ENCODE assay signal across 17 mouse cellular contexts in genomic region chr2:90550656-90551055, GRCm38 (mm10). TPM values are rescaled to one million over a fixed set of nuclear protein-coding genes. Genes with fewer than 3 reads are reported as not detected.
DNase-seq lines count a peak whose midpoint lies in the region; ATAC-seq lines count a peak whose summit lies in the region.
"Had no signal": no experiment of that assay in that cellular context is flagged by ENCODE, and none has a peak within 500 bp of the region (broad histone marks: within the 10 kb centered on the region; RNA-seq: fewer than 3 reads in every experiment).

No protein-coding gene starts in this region.

- ATAC-seq in hindbrain, embryonic 15.5 days (ENCODE audit: low FRiP score, low read depth), result peak; percentile 32; the same call in 1 of the 2 replicates
- no peak for ATAC-seq in hindbrain, embryonic 12.5 days (ENCODE audit: low FRiP score)
- 0 out of 2 replicates have a peak, but pooled peaks have one; percentile 29 for ATAC-seq in midbrain, embryonic 16.5 days
- ATAC-seq in midbrain, embryonic 15.5 days (replicated peaks), result no peak
- ATAC-seq in liver, embryonic 13.5 days (ENCODE audit: low read depth), result peak; percentile 27; the same call in 1 of the 2 replicates

- H3K36me3 ChIP-seq in hindbrain, embryonic 15.5 days, result no peaks in the 10 kb centered on the region
- no peaks in the 10 kb centered on the region for H3K36me3 ChIP-seq in hindbrain, embryonic 12.5 days
- H3K36me3 ChIP-seq in midbrain, embryonic 16.5 days (ENCODE audit: control insufficient read depth, insufficient read depth, low read length), result no peaks in the 10 kb centered on the region
- H3K36me3 ChIP-seq in midbrain, embryonic 15.5 days (replicated peaks), result no peaks in the 10 kb centered on the region
- H3K36me3 ChIP-seq in liver, embryonic 13.5 days, result no peaks in the 10 kb centered on the region
- H3K36me3 ChIP-seq: embryonic facial prominence, embryonic 12.5 days; limb, embryonic 12.5 days; neural tube, embryonic 12.5 days had no signal

- H3K4me3 ChIP-seq in hindbrain, embryonic 15.5 days, result no peak overlapping the region
- no peak overlapping the region for H3K4me3 ChIP-seq in hindbrain, embryonic 12.5 days
- H3K4me3 ChIP-seq in midbrain, embryonic 16.5 days (ENCODE audit: low read depth, low read length), result no peak overlapping the region
- no peak overlapping the region for H3K4me3 ChIP-seq in midbrain, embryonic 15.5 days
- no peak overlapping the region for H3K4me3 ChIP-seq in liver, embryonic 13.5 days (replicated peaks)
- H3K4me3 ChIP-seq: embryonic facial prominence, embryonic 12.5 days; limb, embryonic 12.5 days; neural tube, embryonic 12.5 days had no signal

- no peak overlapping the region for H3K9ac ChIP-seq in hindbrain, embryonic 15.5 days
- no peak overlapping the region for H3K9ac ChIP-seq in hindbrain, embryonic 12.5 days
- no peak overlapping the region for H3K9ac ChIP-seq in midbrain, embryonic 16.5 days (ENCODE audit: low read depth, low read length)
- H3K9ac ChIP-seq in midbrain, embryonic 15.5 days, result no peak overlapping the region
- peak overlapping the region; percentile 23; the same call in 1 of the 2 replicates for H3K9ac ChIP-seq in liver, embryonic 13.5 days
- H3K9ac ChIP-seq: embryonic facial prominence, embryonic 12.5 days; limb, embryonic 12.5 days; neural tube, embryonic 12.5 days had no signal

- 81% methylated on average over 6 of the region's 6 CpGs for WGBS in hindbrain, embryonic 15.5 days
- WGBS in hindbrain, embryonic 12.5 days, result 87% methylated on average over 6 of the region's 6 CpGs
- WGBS in midbrain, embryonic 16.5 days, result 89% methylated on average over 6 of the region's 6 CpGs
- 91% methylated on average over 6 of the region's 6 CpGs for WGBS in midbrain, embryonic 15.5 days
- 59% methylated on average over 6 of the region's 6 CpGs for WGBS in liver, embryonic 13.5 days (ENCODE audit: insufficient replicate concordance)

- no peaks in the 10 kb centered on the region for H3K9me3 ChIP-seq in hindbrain, embryonic 15.5 days
- H3K9me3 ChIP-seq in hindbrain, embryonic 12.5 days (replicated peaks), result no peaks in the 10 kb centered on the region
- H3K9me3 ChIP-seq in midbrain, embryonic 16.5 days (replicated peaks; ENCODE audit: control insufficient read depth, low read length, poor library complexity, severe bottlenecking), result 0 out of 2 replicates have a peak, but pooled peaks cover 3% of the 10 kb centered on the region
- H3K9me3 ChIP-seq in midbrain, embryonic 15.5 days, result no peaks in the 10 kb centered on the region
- H3K9me3 ChIP-seq in liver, embryonic 13.5 days (replicated peaks), result no peaks in the 10 kb centered on the region
- H3K9me3 ChIP-seq: embryonic facial prominence, embryonic 12.5 days; limb, embryonic 12.5 days; neural tube, embryonic 12.5 days had no signal

- no peak overlapping the region for H3K27ac ChIP-seq in hindbrain, embryonic 15.5 days (replicated peaks)
- no peak overlapping the region for H3K27ac ChIP-seq in hindbrain, embryonic 12.5 days
- no peak overlapping the region for H3K27ac ChIP-seq in midbrain, embryonic 16.5 days (ENCODE audit: low read length)
- H3K27ac ChIP-seq in midbrain, embryonic 15.5 days, result no peak overlapping the region
- H3K27ac ChIP-seq in liver, embryonic 13.5 days, result no peak overlapping the region
- H3K27ac ChIP-seq: embryonic facial prominence, embryonic 12.5 days; limb, embryonic 12.5 days; macrophage; neural tube, embryonic 12.5 days had no signal

- H3K4me2 ChIP-seq in hindbrain, embryonic 15.5 days, result no peak overlapping the region
- H3K4me2 ChIP-seq in hindbrain, embryonic 12.5 days (replicated peaks), result no peak overlapping the region
- no peak overlapping the region for H3K4me2 ChIP-seq in midbrain, embryonic 16.5 days (ENCODE audit: low read length)
- no peak overlapping the region for H3K4me2 ChIP-seq in midbrain, embryonic 15.5 days
- no peak overlapping the region for H3K4me2 ChIP-seq in liver, embryonic 13.5 days
- H3K4me2 ChIP-seq: embryonic facial prominence, embryonic 12.5 days; heart, embryonic 11.5 days; limb, embryonic 12.5 days; neural tube, embryonic 12.5 days had no signal

- no peaks in the 10 kb centered on the region for H3K27me3 ChIP-seq in hindbrain, embryonic 15.5 days
- no peaks in the 10 kb centered on the region for H3K27me3 ChIP-seq in hindbrain, embryonic 12.5 days
- no peaks in the 10 kb centered on the region for H3K27me3 ChIP-seq in midbrain, embryonic 16.5 days (ENCODE audit: control insufficient read depth, insufficient read depth, low read depth, low read length)
- H3K27me3 ChIP-seq in midbrain, embryonic 15.5 days (replicated peaks), result no peaks in the 10 kb centered on the region
- H3K27me3 ChIP-seq in liver, embryonic 13.5 days, result no peaks in the 10 kb centered on the region
- H3K27me3 ChIP-seq: embryonic facial prominence, embryonic 12.5 days; limb, embryonic 12.5 days; neural tube, embryonic 12.5 days had no signal

- peaks cover 15% of the 10 kb centered on the region for H3K4me1 ChIP-seq in hindbrain, embryonic 15.5 days (replicated peaks)
- peaks cover 3% of the 10 kb centered on the region; the same call in 1 of the 2 replicates for H3K4me1 ChIP-seq in hindbrain, embryonic 12.5 days
- H3K4me1 ChIP-seq in midbrain, embryonic 16.5 days (ENCODE audit: control insufficient read depth, insufficient read depth, low read length), result peaks cover 6% of the 10 kb centered on the region; the same call in 1 of the 2 replicates
- peaks cover 6% of the 10 kb centered on the region; the same call in 1 of the 2 replicates for H3K4me1 ChIP-seq in midbrain, embryonic 15.5 days
- peaks cover 62% of the 10 kb centered on the region for H3K4me1 ChIP-seq in liver, embryonic 13.5 days (replicated peaks)
- H3K4me1 ChIP-seq: limb, embryonic 12.5 days had no signal

- no peak for DNase-seq in liver, embryonic 13.5 days
- no peak for DNase-seq in MN1 (ENCODE audit: low spot score)
- no peak for DNase-seq in ovary, adult 18-20 months (ENCODE audit: low spot score)
- DNase-seq: adrenal gland, postnatal 36 days; cerebellum, adult 2 months; heart, postnatal 14 days; kidney, postnatal 10 days; lung, adult 2 months had no signal

RNA-seq across cellular contexts. Expression of gene Ptprj, which starts 29.8 kb away (rescaled TPM):
- polyA plus RNA-seq in hindbrain, embryonic 15.5 days (2015; fragmentation: Nextera tagmentation; extraction: Ambion mirVana), result 5.7 and 6.8 TPM in 2 replicates
- 3.5 TPM in 2 replicates for polyA plus RNA-seq in hindbrain, embryonic 12.5 days (2016; fragmentation: Nextera tagmentation; extraction: Ambion mirVana)
- 5.4 and 5.9 TPM in 2 replicates for polyA plus RNA-seq in midbrain, embryonic 16.5 days (2015; fragmentation: Nextera tagmentation; extraction: Ambion mirVana)
- 5.9 and 6.1 TPM in 2 replicates for polyA plus RNA-seq in midbrain, embryonic 15.5 days (2015; fragmentation: Nextera tagmentation; extraction: Ambion mirVana)
- 1.7 and 1.9 TPM in 2 replicates for polyA plus RNA-seq in liver, embryonic 13.5 days (2015; fragmentation: Nextera tagmentation; extraction: Ambion mirVana)

Comparison
In these comparisons a context has a peak if more than half of its experiments do, and no peak if none do; other contexts are left out.
1. ATAC-seq: peak in hindbrain, embryonic 15.5 days (single experiment), midbrain, embryonic 16.5 days (single experiment) and liver, embryonic 13.5 days (single experiment); none in hindbrain, embryonic 12.5 days (single experiment) and midbrain, embryonic 15.5 days (single experiment).